Mouse (Mus musculus) midbrain, embryonic 16.5 days (tissue): Measurements from ENCODE around the gene Usp47. TPM values are rescaled to one million over a fixed set of nuclear protein-coding genes. Genes with fewer than 3 reads are reported as not detected.

Experiments used
- ATAC-seq: fragments of 200-750 bp; cut with Nextera tagmentation; 2 replicates; pipeline ENCODE4 v1.8.0; 2017; ENCODE audit warnings: moderate TSS enrichment
- H3K27ac ChIP-seq: fragments of 300-500 bp; sonication (generic); 2 replicates; pipeline ENCODE4 v1.5.1; 2014; ENCODE audit warnings: mild to moderate bottlenecking, low read length, mixed read lengths
- H3K27me3 ChIP-seq: fragments of 300-500 bp; sonication (generic); 2 replicates; pipeline ENCODE4 v1.6.1; 2014; ENCODE audit warnings: low read depth, low read length, mixed read lengths; ENCODE audit not compliant: control insufficient read depth, insufficient read depth
- H3K36me3 ChIP-seq: fragments of 300-500 bp; sonication (generic); 2 replicates; pipeline ENCODE4 v1.6.1; 2014; ENCODE audit warnings: mild to moderate bottlenecking, low read length, moderate library complexity, mixed read lengths; ENCODE audit not compliant: control insufficient read depth, insufficient read depth
- H3K4me1 ChIP-seq: fragments of 300-500 bp; sonication (generic); 2 replicates; pipeline ENCODE4 v1.6.1; 2014; ENCODE audit warnings: mild to moderate bottlenecking, low read length, mixed read lengths; ENCODE audit not compliant: control insufficient read depth, insufficient read depth
- H3K4me2 ChIP-seq: fragments of 300-500 bp; sonication (generic); 2 replicates; pipeline ENCODE4 v1.6.1; 2014; ENCODE audit warnings: mild to moderate bottlenecking, low read length, mixed read lengths
- H3K4me3 ChIP-seq: fragments of 300-500 bp; sonication (generic); 2 replicates; pipeline ENCODE4 v1.5.1; 2014; ENCODE audit warnings: low read depth, mild to moderate bottlenecking, low read length, moderate library complexity, mixed read lengths
- H3K9ac ChIP-seq: fragments of 300-500 bp; sonication (generic); 2 replicates; pipeline ENCODE4 v1.6.1; 2014; ENCODE audit warnings: low read depth, low read length, mixed read lengths
- H3K9me3 ChIP-seq: fragments of 300-500 bp; sonication (generic); replicated peaks from 2 replicates; pipeline ENCODE4 v1.6.1; 2014; ENCODE audit warnings: mild to moderate bottlenecking, low read length, mixed read lengths; ENCODE audit not compliant: control insufficient read depth, poor library complexity, severe bottlenecking
- whole genome bisulfite sequencing: fragments of 180-500 bp; shearing (Covaris S2); extraction: QIAGEN DNeasy Blood & Tissue Kit; methylation state at CpG from one replicate; pipeline ENCODE4 v1.1.7; 2014; 5-methylcytosine and 5-hydroxymethylcytosine counted together
- polyA plus RNA-seq: library from polyadenylated mRNA; unstranded; fragments of >200 nt; fragmentation: Nextera tagmentation; extraction: Ambion mirVana; gene quantifications from 2 replicates; pipeline ENCODE4 v1.2.1, GENCODE M21; 2015

The Usp47 gene
- polyA plus RNA-seq, 1 experiment from 2014 or later: 78.4 TPM

DNA sequence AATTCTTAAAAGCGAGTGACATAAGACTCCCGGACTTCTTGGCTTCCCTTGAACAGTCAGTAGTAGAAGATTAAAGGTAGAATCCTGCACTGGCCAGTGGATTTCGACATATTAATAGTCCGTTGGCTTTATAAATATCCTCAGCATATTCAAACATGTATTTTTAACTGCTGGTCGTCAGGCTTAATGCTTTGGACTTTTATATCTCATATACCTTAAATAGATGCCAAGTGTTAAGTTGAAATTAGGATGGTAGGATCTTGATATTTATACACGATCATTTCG lies 1.1 kb downstream of the Usp47 start:
- ATAC-seq: no peak
- Histone ChIP-seq H3K4me1 (peaks cover 36% of the 10 kb centered on the region), H3K4me3 (peak overlapping the region; percentile 76), H3K27ac (no peak overlapping the region), H3K27me3 (no peaks in the 10 kb centered on the region), H3K9ac (peak overlapping the region; percentile 98), H3K9me3 (no peaks in the 10 kb centered on the region), H3K36me3 (no peaks in the 10 kb centered on the region), H3K4me2 (peak overlapping the region; percentile 73)
- 26% methylated on average over 7 of the region's 7 CpGs for WGBS

- no peaks in the 10 kb centered on the region for H3K9me3 ChIP-seq
- peak overlapping the region; percentile 76 for H3K4me3 ChIP-seq
- peak overlapping the region; percentile 16; the same call in 1 of the 2 replicates for H3K9ac ChIP-seq
- ATAC-seq: no peak
- H3K27me3 ChIP-seq: no peaks in the 10 kb centered on the region
- 23% methylated on average over 5 of the region's 5 CpGs for WGBS
- no peak overlapping the region for H3K27ac ChIP-seq
- peaks cover 38% of the 10 kb centered on the region for H3K4me1 ChIP-seq
- no peaks in the 10 kb centered on the region for H3K36me3 ChIP-seq
- peak overlapping the region; percentile 73 for H3K4me2 ChIP-seq
Observed at GRCm38 (mm10) chr7:112024856-112025255, 1.6 kb downstream of the Usp47 start.

DNA sequence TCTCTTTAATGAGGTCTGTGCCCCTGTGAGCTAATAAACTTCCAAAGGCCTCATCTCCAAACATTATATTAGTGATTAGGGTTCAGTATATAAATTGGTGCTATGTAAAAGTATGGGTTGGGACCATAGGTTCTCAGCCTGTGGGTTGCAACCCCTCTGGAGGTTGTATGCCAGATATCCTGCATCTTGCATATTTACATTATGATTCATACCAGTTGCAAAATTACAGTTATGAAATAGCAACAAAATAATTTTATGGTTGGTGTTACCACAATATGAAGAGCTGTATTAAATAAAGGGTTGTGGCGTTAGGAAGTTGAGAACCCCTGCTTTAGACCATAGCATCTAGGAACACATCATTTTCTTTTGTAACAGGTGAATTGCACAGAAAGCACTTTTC lies 7.3 kb downstream of the Usp47 start:
- Histone ChIP-seq H3K4me1 (peaks cover 24% of the 10 kb centered on the region), H3K27me3 (no peaks in the 10 kb centered on the region), H3K9me3 (no peaks in the 10 kb centered on the region), H3K9ac (no peak overlapping the region), H3K4me3 (no peak overlapping the region), H3K4me2 (no peak overlapping the region), H3K36me3 (no peaks in the 10 kb centered on the region), H3K27ac (no peak overlapping the region)
- WGBS: 96% methylated on average over 1 of the region's 1 CpGs
- no peak for ATAC-seq

DNA sequence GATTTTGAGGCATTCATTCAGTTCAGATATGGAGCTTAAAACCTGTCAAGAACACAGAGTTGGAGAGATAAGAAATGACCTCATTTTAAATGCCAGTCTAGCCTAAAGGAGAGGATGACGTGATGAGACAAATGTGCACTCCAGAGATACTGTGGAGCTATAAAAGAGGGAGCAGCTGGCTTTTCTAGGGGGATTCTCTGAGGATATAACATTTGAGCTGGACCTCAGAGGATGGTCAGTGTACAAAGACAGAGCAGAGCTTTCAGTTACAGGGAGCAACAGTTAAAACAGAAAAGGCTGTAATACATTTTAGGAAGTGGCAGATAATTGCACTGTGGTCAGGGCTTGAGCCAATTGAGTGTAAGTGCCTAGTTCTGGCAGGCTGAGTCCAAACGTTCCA lies 12.5 kb downstream of the Usp47 start:
- 36% methylated on average over 2 of the region's 2 CpGs for WGBS
- no peak overlapping the region for H3K4me2 ChIP-seq
- no peak for ATAC-seq
- H3K4me3 ChIP-seq: no peak overlapping the region
- 0 out of 2 replicates have a peak, but pooled peaks cover 2% of the 10 kb centered on the region for H3K4me1 ChIP-seq
- no peak overlapping the region for H3K27ac ChIP-seq
- H3K27me3 ChIP-seq: no peaks in the 10 kb centered on the region
- H3K9me3 ChIP-seq: no peaks in the 10 kb centered on the region
- no peak overlapping the region for H3K9ac ChIP-seq
- H3K36me3 ChIP-seq: no peaks in the 10 kb centered on the region

- Histone ChIP-seq H3K9ac (no peak overlapping the region), H3K9me3 (no peaks in the 10 kb centered on the region), H3K27me3 (no peaks in the 10 kb centered on the region), H3K36me3 (no peaks in the 10 kb centered on the region), H3K4me1 (0 out of 2 replicates have a peak, but pooled peaks cover 2% of the 10 kb centered on the region), H3K4me2 (no peak overlapping the region), H3K4me3 (no peak overlapping the region), H3K27ac (no peak overlapping the region)
- 82% methylated on average over 1 of the region's 1 CpGs for WGBS
- no peak for ATAC-seq
Observed at GRCm38 (mm10) chr7:112036636-112037035, 13.3 kb downstream of the Usp47 start.

- H3K9me3 ChIP-seq: no peaks in the 10 kb centered on the region
- H3K4me3 ChIP-seq: no peak overlapping the region
- H3K9ac ChIP-seq: no peak overlapping the region
- no peak for ATAC-seq
- H3K27ac ChIP-seq: no peak overlapping the region
- no peaks in the 10 kb centered on the region for H3K4me1 ChIP-seq
- H3K36me3 ChIP-seq: no peaks in the 10 kb centered on the region
- H3K4me2 ChIP-seq: no peak overlapping the region
- H3K27me3 ChIP-seq: no peaks in the 10 kb centered on the region
Observed at GRCm38 (mm10) chr7:112040271-112040670, 17.0 kb downstream of the Usp47 start.

- Histone ChIP-seq H3K27me3 (no peaks in the 10 kb centered on the region), H3K9ac (no peak overlapping the region), H3K9me3 (no peaks in the 10 kb centered on the region), H3K4me1 (no peaks in the 10 kb centered on the region), H3K4me3 (no peak overlapping the region), H3K27ac (no peak overlapping the region), H3K36me3 (no peaks in the 10 kb centered on the region), H3K4me2 (no peak overlapping the region)
- 84% methylated on average over 2 of the region's 2 CpGs for WGBS
- no peak for ATAC-seq
Observed at GRCm38 (mm10) chr7:112042758-112043157, 19.5 kb downstream of the Usp47 start.

- Histone ChIP-seq H3K9me3 (no peaks in the 10 kb centered on the region), H3K36me3 (no peaks in the 10 kb centered on the region), H3K4me3 (no peak overlapping the region), H3K4me1 (no peaks in the 10 kb centered on the region), H3K27ac (no peak overlapping the region), H3K4me2 (no peak overlapping the region), H3K27me3 (no peaks in the 10 kb centered on the region), H3K9ac (no peak overlapping the region)
- ATAC-seq: no peak
- WGBS: 94% methylated on average over 1 of the region's 1 CpGs
Observed at GRCm38 (mm10) chr7:112045249-112045648, 21.9 kb downstream of the Usp47 start.

DNA sequence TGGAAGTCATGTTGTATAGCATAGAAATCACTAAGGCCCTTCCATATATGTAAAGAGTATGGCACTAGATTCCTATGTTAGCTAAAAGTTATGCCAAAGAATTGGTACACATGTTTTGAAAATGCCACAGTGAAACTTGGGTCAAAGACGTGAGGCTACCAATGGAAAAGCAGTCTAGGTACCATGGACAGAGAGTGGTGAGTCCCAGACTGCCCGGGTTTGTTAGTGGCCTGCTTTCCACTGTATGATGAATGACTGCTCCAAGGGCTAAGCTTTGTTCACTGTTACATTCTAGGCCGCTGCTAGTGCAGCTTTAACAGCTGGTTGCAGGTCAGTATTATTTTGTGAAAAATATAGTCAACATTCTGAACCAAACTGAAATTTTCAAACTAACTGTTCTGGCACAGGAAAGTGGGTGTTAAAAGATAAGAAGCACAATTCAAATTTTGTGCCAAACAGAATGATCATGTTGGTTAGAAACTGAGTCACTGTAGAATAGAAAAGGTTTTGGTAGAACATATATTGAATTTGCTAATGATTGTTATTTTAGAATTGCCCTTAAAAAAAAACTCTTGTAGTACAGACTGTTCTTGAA lies 22.6 kb downstream of the Usp47 start:
- WGBS: 79% methylated on average over 3 of the region's 3 CpGs

More for the DNA sequence above, 22.6 kb downstream of the Usp47 start:
- Histone ChIP-seq H3K27ac (no peak overlapping the region), H3K27me3 (no peaks in the 10 kb centered on the region), H3K9ac (no peak overlapping the region), H3K4me2 (no peak overlapping the region), H3K36me3 (no peaks in the 10 kb centered on the region), H3K4me1 (no peaks in the 10 kb centered on the region), H3K4me3 (no peak overlapping the region), H3K9me3 (no peaks in the 10 kb centered on the region)
- ATAC-seq: no peak
